Mouse (Mus musculus) kidney, postnatal 14 days (tissue): ENCODE data around the gene Cd40.

Experiments
- DNase-seq: peaks from one replicate; pipeline ENCODE4 v3.0.0; 2022; ENCODE audit warnings: mixed read lengths

Gene Cd40

GRCm38 (mm10) chr2:165106585-165106984 lies 51.2 kb downstream of the Cd40 start:
- DNase-seq = no peak

- peak; percentile 89 for DNase-seq
These were observed 56.7 kb downstream of the Cd40 start for GRCm38 (mm10) chr2:165112149-165112548.

GRCm38 (mm10) chr2:165113733-165114132 lies 58.3 kb downstream of the Cd40 start:
- DNase-seq = no peak

GRCm38 (mm10) chr2:165120765-165121164 lies 65.3 kb downstream of the Cd40 start:
- DNase-seq = no peak

- DNase-seq = peak; percentile 13
These were observed 65.9 kb downstream of the Cd40 start for GRCm38 (mm10) chr2:165121206-165121840.
